Mouse (Mus musculus) mature B cell (primary cell): ENCODE data around the gene Ephb6.

Source experiments
- in situ Hi-C: fragments of 300-500 bp; cut with MboI; formaldehyde crosslinking; loops from 2 replicates; pipeline ENCODE4 v1.14.3; 2019

Ephb6 gene

GRCm38 (mm10) chr6:41605061-41605793 lies at the start of gene Ephb6:
Gene Ephb6, plus strand, starts transcription at chr6:41605482.
- in situ Hi-C loops = no loop called here

GRCm38 (mm10) chr6:41556389-41556788 lies 48.9 kb upstream of the Ephb6 start:
- in situ Hi-C loops = loop anchor here (25.0 kb wide), 1 partner anchor 294 kb away; no protein-coding TSS in a partner anchor

DNA sequence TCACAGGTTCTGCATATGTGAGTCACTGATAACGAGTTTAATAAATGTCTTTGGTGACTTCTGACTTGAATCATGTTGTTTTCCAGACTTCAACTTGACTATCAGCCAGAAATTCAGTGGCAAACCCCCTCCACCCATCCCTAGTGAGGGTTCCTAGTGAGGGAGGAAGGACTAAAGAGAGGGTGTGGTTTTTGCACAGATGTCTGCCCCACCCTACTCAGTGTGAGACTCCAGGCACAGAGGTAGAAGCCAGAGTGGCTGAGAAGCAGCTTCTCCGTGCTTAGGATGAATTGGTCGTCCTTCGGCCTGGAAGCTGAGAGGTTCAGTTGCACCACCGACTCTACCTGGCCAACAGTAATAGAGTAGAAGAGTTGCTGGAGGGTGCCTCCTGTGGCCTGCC lies 47.8 kb upstream of the Ephb6 start:
- in situ Hi-C loops = loop anchor here (25.0 kb wide), 1 partner anchor 295 kb away; no protein-coding TSS in a partner anchor

- in situ Hi-C loops = loop anchor here (25.0 kb wide), 1 partner anchor 296 kb away; no protein-coding TSS in a partner anchor
Observed at GRCm38 (mm10) chr6:41558271-41558670, 47.0 kb upstream of the Ephb6 start.

DNA sequence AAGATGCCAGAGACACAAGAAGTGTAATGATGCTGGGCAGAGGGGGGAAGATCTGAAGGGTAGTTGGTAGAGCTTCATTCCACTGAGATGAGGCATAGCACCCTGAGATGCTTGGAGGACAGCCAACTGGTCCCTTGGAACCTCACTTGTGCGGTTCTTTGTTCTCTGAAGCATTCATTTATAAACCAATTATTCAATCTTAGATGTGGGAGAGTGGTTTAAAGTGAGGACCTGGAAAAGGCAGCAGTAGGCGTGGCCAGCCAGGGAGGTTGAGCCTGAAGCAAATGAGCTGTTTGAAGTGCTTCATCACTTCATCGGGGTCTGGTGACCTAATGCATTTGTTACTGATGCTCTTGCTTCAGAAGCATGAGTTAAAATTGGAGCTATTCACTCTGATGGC lies 46.0 kb upstream of the Ephb6 start:
- in situ Hi-C loops = loop anchor here (25.0 kb wide), 1 partner anchor 297 kb away; no protein-coding TSS in a partner anchor

- in situ Hi-C loops = loop anchor here (25.0 kb wide), 1 partner anchor 298 kb away; no protein-coding TSS in a partner anchor
Observed at GRCm38 (mm10) chr6:41560273-41560672, 45.0 kb upstream of the Ephb6 start.

DNA sequence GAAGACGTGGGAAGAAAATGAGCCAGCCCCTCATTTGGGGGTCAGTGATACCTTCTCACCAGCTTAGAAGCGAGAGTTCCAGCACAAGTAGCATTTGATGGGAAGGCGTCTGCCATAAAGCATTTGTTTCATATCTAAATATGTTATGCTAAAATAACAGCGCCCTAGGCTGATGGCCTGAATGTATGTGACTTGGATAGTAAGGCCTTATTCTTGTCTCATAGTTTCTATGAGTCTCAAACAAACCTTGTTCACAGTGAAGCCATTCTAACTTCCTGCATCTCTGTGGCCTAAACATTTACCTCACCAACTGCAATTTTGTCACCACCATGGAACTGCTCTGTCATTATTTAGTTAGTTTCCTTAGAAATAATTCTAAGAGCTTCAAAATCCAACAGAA lies 42.7 kb upstream of the Ephb6 start:
- in situ Hi-C loops = loop anchor here (25.0 kb wide), 1 partner anchor 300 kb away; no protein-coding TSS in a partner anchor

DNA sequence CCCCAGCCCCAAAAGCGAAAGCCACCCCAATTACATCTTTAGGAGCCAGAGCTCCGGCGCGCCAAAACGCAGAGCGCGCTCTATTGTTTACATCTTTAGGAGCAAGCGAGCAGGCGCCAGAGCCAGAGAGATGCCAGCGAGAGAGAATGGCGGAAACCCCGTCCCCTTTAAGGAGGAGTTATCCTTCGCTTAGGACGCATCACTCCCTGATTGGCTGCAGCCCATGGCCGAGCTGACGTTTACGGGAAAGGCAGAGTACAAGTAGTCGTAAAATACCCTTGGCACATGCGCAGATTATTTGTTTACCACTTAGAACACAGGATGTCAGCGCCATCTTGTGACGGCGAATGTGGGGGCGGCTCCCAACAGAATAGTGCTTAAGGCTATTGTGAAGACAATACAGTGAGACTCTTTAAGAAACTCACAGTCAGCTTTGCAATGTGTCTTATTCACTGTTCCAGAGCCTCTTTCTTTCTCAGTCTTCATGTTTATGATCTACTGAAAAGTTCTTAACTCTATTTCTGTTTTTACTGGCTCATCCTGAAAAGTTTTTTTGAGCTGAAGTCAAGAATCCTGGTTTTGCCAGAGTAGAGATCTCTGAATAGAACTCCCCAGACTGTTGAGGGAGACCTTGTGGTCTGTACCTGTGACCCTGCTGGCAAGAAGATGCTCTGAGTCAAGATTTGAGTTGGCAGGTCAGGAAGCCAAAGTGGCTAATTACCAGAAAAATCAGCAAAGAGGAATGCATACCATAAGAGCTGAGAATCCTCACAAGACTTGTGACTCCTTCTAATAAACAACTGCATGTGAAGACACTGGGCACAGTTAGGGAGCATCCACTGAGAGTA lies 42.0 kb upstream of the Ephb6 start:
- in situ Hi-C loops = loop anchor here (25.0 kb wide), 1 partner anchor 301 kb away; no protein-coding TSS in a partner anchor

- in situ Hi-C loops = loop anchor here (25.0 kb wide), 1 partner anchor 303 kb away; no protein-coding TSS in a partner anchor
Observed at GRCm38 (mm10) chr6:41565261-41565660, 40.0 kb upstream of the Ephb6 start.

DNA sequence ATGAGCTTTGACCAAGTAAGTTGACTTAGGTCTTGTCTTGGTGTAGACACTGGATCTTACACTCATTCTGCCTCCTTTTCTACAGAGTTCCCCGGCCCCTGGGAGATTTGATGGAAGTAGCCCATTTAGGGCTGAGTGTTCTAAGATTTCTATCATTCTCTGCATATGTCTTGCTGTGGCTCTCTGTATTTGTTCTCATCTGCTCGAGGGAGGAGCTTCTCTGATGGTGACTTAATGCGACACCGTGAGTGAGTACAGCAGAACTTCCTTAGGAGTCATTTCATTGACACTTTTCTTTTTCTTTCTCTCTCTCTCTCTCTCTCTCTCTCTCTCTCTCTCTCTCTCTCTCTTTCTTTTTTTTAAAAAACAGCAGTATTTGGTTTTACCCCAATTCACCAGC lies 38.3 kb upstream of the Ephb6 start:
- in situ Hi-C loops = loop anchor here (25.0 kb wide), 1 partner anchor 305 kb away; no protein-coding TSS in a partner anchor

DNA sequence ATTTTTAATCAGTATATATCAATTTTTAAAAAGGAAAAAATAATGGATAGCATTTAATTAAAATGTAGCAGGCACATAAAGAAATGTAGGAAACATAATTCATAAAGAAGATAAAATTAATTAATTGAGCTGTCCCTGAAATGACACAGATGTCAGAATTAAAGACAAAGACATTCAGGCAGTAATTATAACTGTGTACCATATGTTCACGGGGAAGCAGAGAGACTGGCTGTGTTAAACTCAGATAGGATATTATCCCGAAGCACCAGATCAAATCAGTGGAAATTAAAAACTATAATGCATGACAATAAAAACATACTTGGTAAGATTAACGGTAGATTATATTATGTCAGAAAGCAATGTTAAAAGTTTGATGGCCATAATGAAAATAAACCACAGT lies 36.2 kb upstream of the Ephb6 start:
- in situ Hi-C loops = loop anchor here (25.0 kb wide), 1 partner anchor 307 kb away; no protein-coding TSS in a partner anchor

- in situ Hi-C loops = no loop called here
Observed at GRCm38 (mm10) chr6:41576526-41577097, 28.7 kb upstream of the Ephb6 start.

- in situ Hi-C loops = no loop called here
Observed at GRCm38 (mm10) chr6:41577297-41577696, 28.0 kb upstream of the Ephb6 start.

- in situ Hi-C loops = no loop called here
Observed at GRCm38 (mm10) chr6:41581295-41581694, 24.0 kb upstream of the Ephb6 start.

DNA sequence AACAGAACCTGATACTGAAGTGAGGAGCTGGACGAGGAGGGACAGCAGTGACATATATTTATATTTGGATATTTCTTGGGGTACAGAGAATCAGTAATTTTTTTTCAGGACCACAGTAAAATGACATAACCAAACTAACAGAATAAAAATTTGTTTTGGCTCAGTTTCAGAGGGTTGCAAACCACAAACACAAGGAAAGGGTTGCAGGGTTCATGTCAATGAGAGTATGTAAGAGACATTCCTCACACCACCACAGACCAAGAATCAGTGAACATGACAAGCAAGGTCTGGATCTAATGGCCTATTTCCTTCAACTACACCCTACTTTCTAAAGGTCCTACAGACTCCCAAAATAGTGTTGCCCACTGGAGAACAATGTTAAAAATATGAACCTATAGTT lies 23.1 kb upstream of the Ephb6 start:
- in situ Hi-C loops = no loop called here

GRCm38 (mm10) chr6:41604401-41605050 lies 756 bp upstream of the Ephb6 start:
- in situ Hi-C loops = no loop called here

DNA sequence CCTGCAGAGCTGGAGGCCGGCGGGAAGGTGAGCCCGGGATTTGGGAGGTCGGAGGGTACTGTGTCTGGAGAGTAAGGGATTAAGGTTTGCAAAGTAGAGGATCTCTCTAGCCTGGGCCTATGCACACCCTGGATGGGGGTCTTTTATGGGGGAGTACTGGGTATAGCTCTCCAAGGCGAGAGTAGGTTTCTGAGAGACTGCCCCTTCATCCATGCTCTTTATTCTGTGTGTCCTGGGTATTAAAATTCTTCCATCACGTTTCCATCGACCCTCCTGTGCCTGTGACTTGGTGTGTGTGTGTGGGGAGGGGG lies 467 bp downstream of the Ephb6 start:
- in situ Hi-C loops = no loop called here

DNA sequence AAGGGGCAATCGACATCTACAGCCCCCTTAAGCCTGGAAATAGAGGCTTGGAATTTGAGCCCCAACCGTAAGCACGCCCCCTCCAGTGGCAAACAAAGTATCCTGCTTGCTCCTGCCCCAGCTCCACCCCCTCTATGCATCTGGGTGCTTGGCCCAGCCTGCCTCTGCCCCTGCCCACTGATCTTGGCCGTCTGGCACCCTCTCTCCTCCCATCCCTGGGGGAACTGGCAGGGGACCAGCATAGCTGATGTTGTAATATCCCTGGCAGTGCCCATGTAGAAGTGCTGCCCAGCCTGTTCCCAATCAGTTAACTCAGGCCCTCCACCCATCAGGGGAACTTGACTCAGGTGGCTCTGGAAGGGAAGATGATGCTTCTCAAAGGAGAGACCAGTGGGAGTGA lies 932 bp downstream of the Ephb6 start:
- in situ Hi-C loops = no loop called here

- in situ Hi-C loops = no loop called here
Observed at GRCm38 (mm10) chr6:41607637-41608036, 2.4 kb downstream of the Ephb6 start.

- in situ Hi-C loops = no loop called here
Observed at GRCm38 (mm10) chr6:41620173-41620798, 15.0 kb downstream of the Ephb6 start.
